Mouse (Mus musculus): ENCODE measurements around the gene Insr. TPM values are rescaled to one million over a fixed set of nuclear protein-coding genes. Genes with fewer than 3 reads are reported as not detected.

The Insr gene
- polyA plus RNA-seq, 1 experiment from 2014 or later: 27.2 TPM

DNA sequence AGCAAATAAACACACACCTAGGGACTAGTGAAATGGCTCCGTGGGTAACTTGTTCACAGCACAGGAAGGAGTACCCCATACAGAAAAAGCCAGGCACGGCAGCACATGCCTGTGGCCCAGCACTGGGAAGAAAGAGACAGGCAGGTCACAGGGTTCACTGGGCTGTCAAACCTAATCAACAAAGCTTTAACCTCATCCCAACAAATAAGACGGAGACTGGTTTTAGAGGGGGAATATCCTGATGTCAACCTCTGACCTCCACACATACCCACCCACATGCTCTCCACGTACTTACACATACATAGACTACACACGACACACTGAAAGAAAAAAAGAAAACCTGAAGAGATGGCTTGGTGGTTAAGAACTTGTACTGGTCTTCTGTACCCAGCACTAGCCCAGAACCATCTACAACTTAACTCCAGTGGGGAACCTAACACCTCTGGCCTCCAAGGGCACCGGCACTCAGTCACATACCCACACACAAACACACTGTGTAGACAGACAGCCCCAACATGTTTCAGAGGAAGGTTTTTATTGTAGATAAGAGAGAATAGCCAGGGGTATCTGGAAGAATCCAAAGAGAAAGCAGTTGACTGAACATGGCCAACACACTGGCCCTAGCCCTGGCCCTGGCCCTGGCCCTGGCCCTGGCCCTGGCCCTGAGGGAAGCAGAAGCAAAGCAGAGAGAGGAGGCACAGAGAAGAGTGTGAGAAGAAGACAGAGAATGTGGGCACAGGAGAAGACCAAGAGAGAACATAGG is 12.6 kb downstream of the Insr start:
- no peak for ATAC-seq (replicated peaks; ENCODE audit: low FRiP score, low read depth)
- Histone ChIP-seq H3K4me1 (replicated peaks; ENCODE audit: insufficient read depth, low read length) (no peaks in the 10 kb centered on the region), H3K4me2 (ENCODE audit: low read length) (no peak overlapping the region), H3K9me3 (replicated peaks; ENCODE audit: low read length) (no peaks in the 10 kb centered on the region), H3K36me3 (ENCODE audit: insufficient read depth, low read length) (no peaks in the 10 kb centered on the region), H3K27ac (no peak overlapping the region), H3K4me3 (replicated peaks; ENCODE audit: low read depth, low read length) (no peak overlapping the region), H3K27me3 (ENCODE audit: insufficient read depth, low read length) (no peaks in the 10 kb centered on the region), H3K9ac (ENCODE audit: low read depth, low read length) (no peak overlapping the region)
- TF ChIP-seq CTCF (IDR thresholded peaks at IDR 0.05; ENCODE audit: low read depth): no peak
- WGBS: 71% methylated on average over 6 of the region's 6 CpGs
- DNase-seq (ENCODE audit: low spot score): no peak

- Histone ChIP-seq H3K27me3 (ENCODE audit: insufficient read depth, low read length) (no peaks in the 10 kb centered on the region), H3K9me3 (replicated peaks; ENCODE audit: low read length) (no peaks in the 10 kb centered on the region), H3K27ac (no peak overlapping the region), H3K36me3 (ENCODE audit: insufficient read depth, low read length) (no peaks in the 10 kb centered on the region), H3K4me3 (replicated peaks; ENCODE audit: low read depth, low read length) (no peak overlapping the region), H3K9ac (ENCODE audit: low read depth, low read length) (no peak overlapping the region), H3K4me1 (replicated peaks; ENCODE audit: insufficient read depth, low read length) (no peaks in the 10 kb centered on the region), H3K4me2 (ENCODE audit: low read length) (no peak overlapping the region)
- TF ChIP-seq CTCF (IDR thresholded peaks at IDR 0.05; ENCODE audit: low read depth): no peak
- ATAC-seq (replicated peaks; ENCODE audit: low FRiP score, low read depth) (no peak), DNase-seq (ENCODE audit: low spot score) (peak; percentile 60)
- 20% methylated on average over 3 of the region's 3 CpGs for WGBS
These were observed 14.2 kb downstream of the Insr start for GRCm38 (mm10) chr8:3265182-3265581.

GRCm38 (mm10) chr8:3262779-3263178 is 16.6 kb downstream of the Insr start:
- DNase-seq (ENCODE audit: low spot score) (no peak), ATAC-seq (replicated peaks; ENCODE audit: low FRiP score, low read depth) (no peak)
- 77% methylated on average over 3 of the region's 3 CpGs for WGBS
- H3K36me3 ChIP-seq (ENCODE audit: insufficient read depth, low read length): peaks cover 12% of the 10 kb centered on the region
- no peak overlapping the region for H3K4me3 ChIP-seq (replicated peaks; ENCODE audit: low read depth, low read length)
- H3K27ac ChIP-seq: no peak overlapping the region
- H3K4me1 ChIP-seq (replicated peaks; ENCODE audit: insufficient read depth, low read length): no peaks in the 10 kb centered on the region
- no peak overlapping the region for H3K9ac ChIP-seq (ENCODE audit: low read depth, low read length)
- TF ChIP-seq CTCF (IDR thresholded peaks at IDR 0.05; ENCODE audit: low read depth): no peak
- no peak overlapping the region for H3K4me2 ChIP-seq (ENCODE audit: low read length)
- H3K9me3 ChIP-seq (replicated peaks; ENCODE audit: low read length): no peaks in the 10 kb centered on the region
- no peaks in the 10 kb centered on the region for H3K27me3 ChIP-seq (ENCODE audit: insufficient read depth, low read length)

GRCm38 (mm10) chr8:3261101-3261500 is 18.3 kb downstream of the Insr start:
- no peak overlapping the region for H3K4me3 ChIP-seq (replicated peaks; ENCODE audit: low read depth, low read length)
- no peaks in the 10 kb centered on the region for H3K27me3 ChIP-seq (ENCODE audit: insufficient read depth, low read length)
- no peak for ATAC-seq (replicated peaks; ENCODE audit: low FRiP score, low read depth)
- no peak overlapping the region for H3K4me2 ChIP-seq (ENCODE audit: low read length)
- H3K4me1 ChIP-seq (replicated peaks; ENCODE audit: insufficient read depth, low read length): no peaks in the 10 kb centered on the region
- no peaks in the 10 kb centered on the region for H3K9me3 ChIP-seq (replicated peaks; ENCODE audit: low read length)
- no peak overlapping the region for H3K27ac ChIP-seq
- no peak for TF ChIP-seq CTCF (IDR thresholded peaks at IDR 0.05; ENCODE audit: low read depth)
- peaks cover 12% of the 10 kb centered on the region for H3K36me3 ChIP-seq (ENCODE audit: insufficient read depth, low read length)
- H3K9ac ChIP-seq (ENCODE audit: low read depth, low read length): no peak overlapping the region
- WGBS: 91% methylated on average over 5 of the region's 5 CpGs
- no peak for DNase-seq (ENCODE audit: low spot score)

- Histone ChIP-seq H3K9me3 (replicated peaks; ENCODE audit: low read length) (no peaks in the 10 kb centered on the region), H3K4me2 (ENCODE audit: low read length) (no peak overlapping the region), H3K4me3 (replicated peaks; ENCODE audit: low read depth, low read length) (no peak overlapping the region), H3K4me1 (replicated peaks; ENCODE audit: insufficient read depth, low read length) (no peaks in the 10 kb centered on the region), H3K27me3 (ENCODE audit: insufficient read depth, low read length) (no peaks in the 10 kb centered on the region), H3K36me3 (ENCODE audit: insufficient read depth, low read length) (peaks cover 12% of the 10 kb centered on the region), H3K9ac (ENCODE audit: low read depth, low read length) (no peak overlapping the region), H3K27ac (no peak overlapping the region)
- ATAC-seq (replicated peaks; ENCODE audit: low FRiP score, low read depth) (no peak), DNase-seq (ENCODE audit: low spot score) (no peak)
- WGBS: 70% methylated on average over 9 of the region's 9 CpGs
- no peak for TF ChIP-seq CTCF (IDR thresholded peaks at IDR 0.05; ENCODE audit: low read depth)
These were observed 19.1 kb downstream of the Insr start for GRCm38 (mm10) chr8:3260127-3260811.

GRCm38 (mm10) chr8:3256147-3256940 is 23.1 kb downstream of the Insr start:
- ATAC-seq (replicated peaks; ENCODE audit: low FRiP score, low read depth) (no peak), DNase-seq (ENCODE audit: low spot score) (no peak)
- Histone ChIP-seq H3K9ac (ENCODE audit: low read depth, low read length) (no peak overlapping the region), H3K36me3 (ENCODE audit: insufficient read depth, low read length) (peaks cover 12% of the 10 kb centered on the region), H3K4me1 (replicated peaks; ENCODE audit: insufficient read depth, low read length) (no peaks in the 10 kb centered on the region), H3K4me3 (replicated peaks; ENCODE audit: low read depth, low read length) (no peak overlapping the region), H3K27ac (no peak overlapping the region), H3K27me3 (ENCODE audit: insufficient read depth, low read length) (no peaks in the 10 kb centered on the region), H3K4me2 (ENCODE audit: low read length) (no peak overlapping the region), H3K9me3 (replicated peaks; ENCODE audit: low read length) (no peaks in the 10 kb centered on the region)
- 84% methylated on average over 5 of the region's 5 CpGs for WGBS
- no peak for TF ChIP-seq CTCF (IDR thresholded peaks at IDR 0.05; ENCODE audit: low read depth)
